Mouse (Mus musculus): ENCODE measurements at regions not wholly inside any gene's neighbourhood (a gene's known extent, or its start where the extent isn't known, plus 50 kb on each side); places are given as distances from the start of the nearest gene placed in this dataset.
"Not testable (repeated sequence)": the region's sequence is repeated elsewhere in the genome, so short reads cannot be mapped to it uniquely, and the experiment has no call there.

GRCm38 (mm10) chr13:97341218-97341889, 100.4 kb downstream of the Enc1 start:
- ATAC-seq, result no peak

GRCm38 (mm10) chr13:97337954-97338353, 97.0 kb downstream of the Enc1 start:
- ATAC-seq, result no peak

GRCm38 (mm10) chr13:97337296-97337731, 96.4 kb downstream of the Enc1 start:
- ATAC-seq, result no peak

- ATAC-seq, result no peak
Measured at GRCm38 (mm10) chr13:97333801-97334534, 93.1 kb downstream of the Enc1 start.

GRCm38 (mm10) chr13:97331072-97331471, 90.2 kb downstream of the Enc1 start:
- ATAC-seq, result no peak

- ATAC-seq, result not testable (repeated sequence)
Measured at GRCm38 (mm10) chr13:97321307-97321706, 80.4 kb downstream of the Enc1 start.

- no peak for ATAC-seq
Measured at GRCm38 (mm10) chr13:97320756-97321155, 79.9 kb downstream of the Enc1 start.

- no peak for ATAC-seq
Measured at GRCm38 (mm10) chr13:97320298-97320697, 79.4 kb downstream of the Enc1 start.

- no peak for ATAC-seq
Measured at GRCm38 (mm10) chr13:97317633-97318032, 76.7 kb downstream of the Enc1 start.

GRCm38 (mm10) chr13:97312420-97313370, 71.8 kb downstream of the Enc1 start:
- ATAC-seq, result no peak

GRCm38 (mm10) chr13:97311340-97311739, 70.4 kb downstream of the Enc1 start:
- no peak for ATAC-seq

- no peak for ATAC-seq
Measured at GRCm38 (mm10) chr13:97310855-97311189, 69.9 kb downstream of the Enc1 start.

- no peak for ATAC-seq
Measured at GRCm38 (mm10) chr13:97310186-97310854, 69.4 kb downstream of the Enc1 start.

- no peak for ATAC-seq
Measured at GRCm38 (mm10) chr13:97309411-97309810, 68.5 kb downstream of the Enc1 start.

- ATAC-seq, result no peak
Measured at GRCm38 (mm10) chr13:97308431-97308830, 67.5 kb downstream of the Enc1 start.

All from inflammation-experienced regulatory T-cells, adult 6 months (primary cell).